Mouse (Mus musculus): ENCODE results near the gene Atp1a3. TPM values are rescaled to one million over a fixed set of nuclear protein-coding genes. Genes with fewer than 3 reads are reported as not detected.

Atp1a3 gene
- polyA plus RNA-seq, 1 experiment, result 3.0 TPM

DNA sequence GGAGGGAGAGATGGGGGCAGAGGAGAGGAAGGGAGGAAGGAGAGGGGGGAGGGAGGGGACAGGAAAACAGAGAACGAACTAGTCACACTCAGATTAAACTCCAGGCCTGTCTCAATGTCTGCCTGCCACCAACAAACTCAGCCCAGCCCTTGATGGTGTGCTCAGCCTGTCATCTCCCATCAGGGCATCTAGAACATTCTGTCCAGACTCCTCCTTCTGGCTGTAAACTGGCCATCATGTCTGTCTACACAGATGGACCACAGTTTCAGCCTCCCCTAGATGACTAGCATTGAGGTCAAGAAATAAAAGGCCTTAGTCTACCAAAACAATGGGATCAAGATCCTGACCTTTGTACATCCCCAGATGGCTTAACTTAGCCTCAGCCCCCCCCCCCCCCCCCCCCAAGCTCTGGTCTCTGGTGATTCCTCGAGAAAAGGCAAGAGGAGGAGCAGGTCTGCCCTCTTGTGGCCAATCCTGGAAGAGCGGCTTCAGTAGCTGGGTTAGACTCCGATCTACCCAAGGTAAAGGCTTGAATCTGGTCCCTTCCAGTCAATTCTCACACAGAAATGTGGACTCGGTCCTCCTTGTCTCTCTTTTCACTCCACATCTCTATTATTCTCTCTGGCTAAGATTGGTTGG is 40.7 kb downstream of the Atp1a3 start:
- DNase-seq (ENCODE audit: low read depth), result no peak

DNA sequence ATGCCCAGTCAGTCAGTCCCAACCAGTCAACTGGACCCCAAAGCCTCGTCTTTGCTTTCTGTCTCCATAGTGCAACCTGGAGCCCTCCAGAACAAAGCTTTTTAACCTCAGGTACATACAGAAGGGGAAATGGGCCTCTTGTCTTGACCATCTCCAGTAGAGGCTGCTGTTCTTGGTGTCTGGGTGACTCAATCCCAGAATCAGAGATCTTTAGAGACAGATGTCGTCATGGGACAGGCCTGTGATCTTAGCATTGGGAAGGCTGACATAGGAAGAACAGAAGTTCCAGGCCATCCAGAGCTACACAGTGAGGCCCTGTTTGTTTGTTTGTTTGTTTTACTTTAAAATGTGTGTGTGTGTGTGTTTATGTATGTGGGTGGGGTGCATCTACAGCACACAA is 41.5 kb downstream of the Atp1a3 start:
- DNase-seq (ENCODE audit: low read depth), result no peak

GRCm38 (mm10) chr7:24955226-24955625 is 50.5 kb downstream of the Atp1a3 start:
- DNase-seq (ENCODE audit: low read depth), result no peak

GRCm38 (mm10) chr7:24954450-24954849 is 51.3 kb downstream of the Atp1a3 start:
- no peak for DNase-seq (ENCODE audit: low read depth)

- no peak for DNase-seq (ENCODE audit: low read depth)
Measured at GRCm38 (mm10) chr7:24953966-24954365, 51.8 kb downstream of the Atp1a3 start.

GRCm38 (mm10) chr7:24949958-24950623 is 55.7 kb downstream of the Atp1a3 start:
- no peak for DNase-seq (ENCODE audit: low read depth)

- no peak for DNase-seq (ENCODE audit: low read depth)
Measured at GRCm38 (mm10) chr7:24948774-24949173, 57.0 kb downstream of the Atp1a3 start.

GRCm38 (mm10) chr7:24947316-24948048 is 58.3 kb downstream of the Atp1a3 start:
- no peak for DNase-seq (ENCODE audit: low read depth)

- no peak for DNase-seq (ENCODE audit: low read depth)
Measured at GRCm38 (mm10) chr7:24944257-24944950, 61.4 kb downstream of the Atp1a3 start, which contains the start of gene Gm4881. Gm4881 (minus strand) TSS chr7:24944494.

DNA sequence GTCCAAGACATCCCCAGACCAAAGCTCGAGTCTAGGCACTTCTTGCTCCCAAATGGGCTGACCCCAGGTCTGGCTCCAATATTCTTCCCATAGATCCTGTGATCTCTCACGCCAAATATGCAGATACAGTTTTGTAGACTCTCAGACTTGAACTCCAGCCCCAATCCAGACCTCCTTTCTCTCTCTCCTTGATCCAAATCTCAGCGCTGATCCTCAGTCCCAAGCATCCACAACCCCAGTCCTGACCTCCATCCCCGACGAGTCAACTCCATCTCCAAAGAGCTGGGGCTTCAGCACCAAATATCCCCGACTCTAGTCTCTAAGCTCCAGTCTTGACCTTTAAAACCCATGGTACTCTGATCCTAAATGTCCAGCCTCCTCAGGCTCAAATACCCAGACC is 62.1 kb downstream of the Atp1a3 start:
- DNase-seq (ENCODE audit: low read depth), result no peak

- no peak for DNase-seq (ENCODE audit: low read depth)
Measured at GRCm38 (mm10) chr7:24931651-24932050, 74.1 kb downstream of the Atp1a3 start.

GRCm38 (mm10) chr7:24930475-24930874 is 75.3 kb downstream of the Atp1a3 start:
- DNase-seq (ENCODE audit: low read depth), result no peak

Other genes with a start within 250 kb of the Atp1a3 start
- 1.1 and 3.3 TPM in 2 replicates for gene Cd177, start 245.6 kb downstream of the Atp1a3 start, polyA plus RNA-seq (2012; rRNA removed)
- 533 and 579 TPM in 2 replicates for gene Ceacam10, start 228.8 kb downstream of the Atp1a3 start, polyA plus RNA-seq (2012; rRNA removed)
- gene Gm9844, start 143.7 kb downstream of the Atp1a3 start, polyA plus RNA-seq (2012; rRNA removed), result 2.1 and 2.2 TPM in 2 replicates
- 1.4 and 2.8 TPM in 2 replicates for gene Lypd4, start 136.0 kb downstream of the Atp1a3 start, polyA plus RNA-seq (2012; rRNA removed)
- 0.38 and 0.39 TPM in 2 replicates for gene Dmrtc2, start 135.9 kb downstream of the Atp1a3 start, polyA plus RNA-seq (2012; rRNA removed)
- gene Rps19, start 121.6 kb downstream of the Atp1a3 start, polyA plus RNA-seq (2012; rRNA removed), result 468 and 584 TPM in 2 replicates
- gene Cd79a, start 108.6 kb downstream of the Atp1a3 start, polyA plus RNA-seq (2012; rRNA removed), result 2.5 and 4.3 TPM in 2 replicates
- gene Arhgef1, start 103.0 kb downstream of the Atp1a3 start, polyA plus RNA-seq (2012; rRNA removed), result 139 and 146 TPM in 2 replicates
- gene Gm4881, start 61.5 kb downstream of the Atp1a3 start, polyA plus RNA-seq (2012; rRNA removed), result not detected in 2 replicates
- gene Rabac1, start 33.2 kb downstream of the Atp1a3 start, polyA plus RNA-seq (2012; rRNA removed), result 741 and 777 TPM in 2 replicates
- 15.1 and 15.7 TPM in 2 replicates for gene Grik5, start 66.4 kb upstream of the Atp1a3 start, polyA plus RNA-seq (2012; rRNA removed)
- 15.9 and 21.7 TPM in 2 replicates for gene Zfp574, start 66.6 kb upstream of the Atp1a3 start, polyA plus RNA-seq (2012; rRNA removed)
- 1.1 and 1.2 TPM in 2 replicates for gene Pou2f2, start 173.8 kb upstream of the Atp1a3 start, polyA plus RNA-seq (2012; rRNA removed)
- 21.9 and 23.3 TPM in 2 replicates for gene Dedd2, start 214.7 kb upstream of the Atp1a3 start, polyA plus RNA-seq (2012; rRNA removed)
- 10.1 and 10.3 TPM in 2 replicates for gene Zfp526, start 215.5 kb upstream of the Atp1a3 start, polyA plus RNA-seq (2012; rRNA removed)
- 120 and 125 TPM in 2 replicates for gene Gsk3a, start 231.9 kb upstream of the Atp1a3 start, polyA plus RNA-seq (2012; rRNA removed)
- 33.2 and 43.4 TPM in 2 replicates for gene Erf, start 244.8 kb upstream of the Atp1a3 start, polyA plus RNA-seq (2012; rRNA removed)